Mouse (Mus musculus): ENCODE results near the gene Wipf2.

Wipf2 gene

DNA sequence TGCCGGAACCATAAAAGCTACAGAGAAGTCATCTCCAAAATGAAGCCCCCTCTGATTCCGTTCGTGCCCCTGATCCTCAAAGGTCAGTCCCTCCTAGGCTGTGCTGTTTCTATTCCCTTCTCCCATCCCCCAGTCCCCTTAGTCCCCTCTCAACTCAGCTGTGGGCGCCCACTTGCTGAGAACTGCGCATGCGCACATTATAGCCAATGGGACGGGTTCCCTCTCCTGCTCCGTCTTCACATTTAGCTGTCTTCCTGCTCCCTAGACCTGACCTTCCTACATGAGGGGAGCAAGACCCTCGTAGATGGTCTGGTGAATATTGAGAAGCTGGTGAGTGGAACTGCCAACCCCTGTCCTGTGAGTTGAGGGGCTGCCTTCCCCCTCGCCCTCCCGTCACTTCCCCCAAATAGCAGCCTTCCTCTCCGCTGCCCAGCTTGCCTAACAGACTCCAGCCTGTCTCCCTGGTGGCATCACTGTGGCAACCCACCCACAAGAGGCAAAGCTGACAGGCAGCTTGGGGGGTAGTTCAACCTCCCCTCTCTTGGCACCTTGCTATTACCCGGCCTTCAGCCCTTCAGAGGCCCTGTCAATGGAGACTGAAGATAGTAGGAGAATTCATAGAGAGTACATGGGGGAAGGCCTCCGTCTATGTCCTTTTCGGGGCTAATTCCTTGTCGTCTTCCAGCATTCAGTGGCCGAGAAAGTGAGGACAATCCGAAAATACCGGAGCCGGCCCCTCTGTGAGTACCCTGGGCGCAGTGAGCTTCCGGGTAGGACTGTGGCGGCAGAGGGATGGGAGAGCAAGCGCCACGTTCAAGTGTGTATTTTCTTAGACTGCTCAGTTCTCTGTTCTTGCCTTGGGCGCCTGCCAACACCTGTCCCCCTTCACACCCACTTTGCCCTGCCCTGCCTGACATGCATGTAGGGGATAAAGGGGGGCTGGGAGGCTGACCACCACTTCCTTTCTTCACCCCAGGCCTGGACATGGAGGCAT lies 13.0 kb upstream of the Wipf2 start:
- in situ Hi-C loops (cut with MboI; ENCODE audit: low sequenced_read_pairs): no loop called here

- in situ Hi-C loops (cut with MboI; ENCODE audit: low sequenced_read_pairs): no loop called here
Measured at GRCm38 (mm10) chr11:98854116-98854515, 9.3 kb upstream of the Wipf2 start.

GRCm38 (mm10) chr11:98854659-98855058 lies 8.8 kb upstream of the Wipf2 start:
- in situ Hi-C loops (cut with MboI; ENCODE audit: low sequenced_read_pairs): no loop called here

DNA sequence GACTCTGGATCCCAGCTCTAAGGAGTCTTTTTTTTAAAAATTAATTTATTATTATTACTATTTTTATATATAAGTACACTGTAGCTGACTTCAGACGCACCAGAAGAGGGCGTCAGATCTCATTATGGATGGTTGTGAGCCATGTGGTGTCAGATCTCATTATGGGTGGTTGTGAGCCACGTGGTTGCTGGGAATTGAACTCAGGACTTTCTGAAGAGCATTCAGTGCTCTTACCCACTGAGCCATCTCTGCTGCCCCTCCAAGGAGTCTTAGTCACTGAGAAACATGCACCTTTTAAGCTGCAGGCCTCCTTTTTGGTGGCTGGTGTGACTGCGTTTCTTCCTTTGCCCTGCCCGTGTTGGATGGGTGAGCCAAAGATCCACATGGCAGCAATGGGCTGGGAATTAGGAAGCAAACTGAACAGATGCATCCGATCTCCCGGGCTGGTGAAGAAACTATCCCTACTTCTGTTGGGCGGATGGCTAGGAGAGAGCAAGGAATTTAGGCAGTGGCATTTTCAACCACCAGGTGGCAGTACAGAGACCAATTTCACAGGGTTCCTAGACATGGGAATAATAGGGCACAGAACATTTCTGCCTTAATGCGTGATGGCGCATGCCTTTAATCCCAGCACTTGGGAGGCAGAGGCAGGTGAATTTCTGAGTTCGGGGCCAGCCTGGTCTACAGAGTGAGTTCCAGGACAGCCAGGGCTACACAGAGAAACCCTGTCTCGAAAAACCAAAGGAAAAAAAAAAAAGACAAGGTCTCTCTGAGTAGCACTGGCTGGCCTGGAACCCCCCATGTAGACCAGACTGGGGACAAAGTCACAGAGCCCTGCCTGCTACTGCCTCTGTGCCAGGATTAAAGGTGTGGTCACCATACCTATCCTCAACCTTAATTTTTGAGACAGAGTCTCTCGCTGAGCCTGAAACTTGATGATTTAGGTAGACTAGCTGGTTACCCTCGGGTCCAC lies 4.4 kb upstream of the Wipf2 start:
- in situ Hi-C loops (cut with MboI; ENCODE audit: low sequenced_read_pairs): no loop called here

DNA sequence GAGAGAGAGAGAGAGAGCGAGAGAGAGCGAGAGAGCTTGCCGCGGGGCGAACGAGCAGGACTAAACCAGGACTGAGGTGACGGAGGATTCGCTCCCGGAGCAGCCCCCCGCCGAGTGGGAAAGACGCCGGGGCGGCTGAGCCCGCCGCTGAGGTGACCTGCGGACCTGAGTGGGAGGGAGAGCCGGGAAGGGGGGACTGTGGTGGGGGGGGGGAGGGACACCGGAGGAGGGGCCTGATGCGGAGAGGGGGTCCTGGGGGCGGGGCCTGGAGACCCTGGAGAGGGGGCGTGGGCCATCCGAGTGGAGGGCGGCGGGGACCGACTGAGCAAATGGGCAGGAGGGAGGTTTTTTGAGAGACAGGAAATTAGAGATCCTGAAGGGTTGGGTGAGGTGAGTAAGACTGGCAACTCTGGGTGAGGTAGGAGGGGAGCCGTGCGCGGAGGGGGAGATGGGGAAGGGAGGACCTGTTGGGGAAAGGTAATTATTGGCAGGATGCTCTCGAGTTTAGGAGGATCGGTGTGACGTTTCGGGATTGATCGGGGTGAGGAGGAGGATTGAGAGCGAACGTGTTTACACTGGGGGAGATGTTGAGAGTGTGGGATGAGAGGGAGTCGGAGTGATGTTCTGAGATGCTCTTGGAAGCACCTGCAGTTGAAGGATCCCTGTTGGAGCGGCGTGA lies 452 bp downstream of the Wipf2 start:
- in situ Hi-C loops (cut with MboI; ENCODE audit: low sequenced_read_pairs): no loop called here

- in situ Hi-C loops (cut with MboI; ENCODE audit: low sequenced_read_pairs): no loop called here
Measured at GRCm38 (mm10) chr11:98867293-98867692, 3.9 kb downstream of the Wipf2 start.

- in situ Hi-C loops (cut with MboI; ENCODE audit: low sequenced_read_pairs): no loop called here
Measured at GRCm38 (mm10) chr11:98869906-98870305, 6.5 kb downstream of the Wipf2 start.

DNA sequence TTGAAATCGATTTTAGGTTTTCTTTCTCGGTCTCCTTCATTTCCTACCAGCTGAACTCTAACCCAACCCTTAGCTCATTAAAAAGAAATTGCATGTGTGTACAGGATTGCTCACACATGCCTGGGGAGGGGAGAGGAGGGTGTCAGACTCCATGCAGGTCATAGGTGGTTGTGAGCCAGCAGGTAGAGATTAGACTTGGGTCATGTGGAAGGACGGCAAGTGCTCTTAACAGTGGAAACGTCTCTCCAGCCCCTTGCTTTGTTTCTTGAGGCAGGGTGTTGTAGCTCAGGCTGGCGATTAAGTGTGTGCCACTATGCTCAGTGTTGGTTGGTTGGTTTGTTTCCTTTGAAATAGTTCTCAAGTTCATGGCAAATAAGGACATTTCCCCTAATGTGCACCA lies 7.4 kb downstream of the Wipf2 start:
- in situ Hi-C loops (cut with MboI; ENCODE audit: low sequenced_read_pairs): no loop called here

- in situ Hi-C loops (cut with MboI; ENCODE audit: low sequenced_read_pairs): no loop called here
Measured at GRCm38 (mm10) chr11:98871416-98871815, 8.0 kb downstream of the Wipf2 start.

DNA sequence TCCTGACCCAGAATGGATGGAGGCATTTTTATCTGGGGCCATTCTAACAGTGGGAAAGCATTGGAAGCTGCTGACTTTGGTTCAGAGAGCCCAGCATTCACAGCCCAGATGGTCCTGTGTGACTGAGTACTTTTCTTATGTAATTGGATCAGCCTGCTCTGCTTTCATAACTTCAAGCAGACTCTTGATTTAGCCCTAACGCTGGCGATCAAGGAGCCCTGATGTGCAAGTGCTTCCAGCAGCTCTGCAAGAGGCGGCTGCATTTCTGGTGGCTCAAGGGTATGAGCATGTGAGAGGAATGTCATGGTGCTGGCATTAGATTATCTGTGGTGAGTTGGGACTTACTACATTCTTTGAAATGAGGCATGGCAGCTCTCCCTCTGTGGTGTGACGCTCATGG lies 8.6 kb downstream of the Wipf2 start:
- in situ Hi-C loops (cut with MboI; ENCODE audit: low sequenced_read_pairs): no loop called here

DNA sequence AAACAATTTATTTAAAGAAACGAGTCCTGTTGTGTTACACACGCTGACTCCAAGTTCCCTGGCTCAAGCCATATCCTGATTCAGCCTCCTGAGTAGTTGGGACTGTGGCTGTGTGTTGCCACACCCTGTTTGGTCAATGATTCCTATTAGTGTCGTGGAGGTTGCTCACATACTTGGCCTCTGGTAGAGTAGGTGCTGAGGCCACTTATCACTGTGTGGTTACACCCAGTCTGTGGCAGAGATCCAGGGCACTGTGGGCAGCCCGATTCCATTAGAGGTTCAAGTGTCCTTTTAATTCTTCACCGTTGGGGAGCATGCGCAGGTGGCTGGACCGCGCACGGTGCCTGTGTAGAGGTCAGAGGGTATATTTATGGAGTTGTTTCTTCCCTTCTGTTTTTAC lies 10.5 kb downstream of the Wipf2 start:
- in situ Hi-C loops (cut with MboI; ENCODE audit: low sequenced_read_pairs): no loop called here

GRCm38 (mm10) chr11:98877001-98877400 lies 13.6 kb downstream of the Wipf2 start:
- in situ Hi-C loops (cut with MboI; ENCODE audit: low sequenced_read_pairs): no loop called here

DNA sequence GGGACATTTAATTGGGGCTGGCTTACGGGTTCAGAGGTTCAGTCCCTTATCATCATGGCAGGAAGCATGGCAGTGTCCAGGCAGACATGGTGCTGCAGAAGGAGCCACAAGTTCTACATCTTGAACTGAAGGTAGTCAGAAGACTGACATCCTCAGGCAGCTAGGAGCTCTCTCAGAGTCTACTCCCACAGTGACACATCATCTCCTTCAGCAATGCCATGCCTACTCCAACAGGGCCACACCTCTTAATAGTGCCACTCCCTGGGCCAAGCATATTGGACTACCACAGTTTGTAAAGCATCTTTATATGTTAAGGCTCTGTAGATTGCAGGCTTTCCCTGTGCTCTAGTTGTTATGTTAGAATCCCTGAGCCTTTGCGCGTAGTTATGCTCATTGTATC lies 24.3 kb downstream of the Wipf2 start:
- in situ Hi-C loops (cut with MboI; ENCODE audit: low sequenced_read_pairs): no loop called here

DNA sequence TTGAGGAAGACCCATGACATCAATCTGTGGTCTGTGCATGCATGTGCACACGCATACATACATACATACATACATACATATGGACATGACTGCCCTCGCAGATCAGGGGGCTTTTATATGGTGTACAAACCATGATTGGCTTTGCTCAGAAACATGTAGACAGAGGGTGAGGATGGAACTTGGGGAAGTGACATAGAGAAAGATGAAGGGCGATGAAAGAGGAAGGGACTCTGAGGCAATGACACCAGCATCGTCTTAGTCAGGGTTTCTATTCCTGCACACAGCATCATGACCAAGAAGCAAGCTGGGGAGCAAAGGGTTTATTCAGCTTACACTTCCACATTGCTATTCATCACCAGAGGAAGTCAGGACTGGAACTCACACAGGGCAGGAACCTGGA lies 25.6 kb downstream of the Wipf2 start:
- in situ Hi-C loops (cut with MboI; ENCODE audit: low sequenced_read_pairs): no loop called here

- in situ Hi-C loops (cut with MboI; ENCODE audit: low sequenced_read_pairs): no loop called here
Measured at GRCm38 (mm10) chr11:98889977-98890376, 26.5 kb downstream of the Wipf2 start.

- in situ Hi-C loops (cut with MboI; ENCODE audit: low sequenced_read_pairs): no loop called here
Measured at GRCm38 (mm10) chr11:98892426-98892825, 29.0 kb downstream of the Wipf2 start.

DNA sequence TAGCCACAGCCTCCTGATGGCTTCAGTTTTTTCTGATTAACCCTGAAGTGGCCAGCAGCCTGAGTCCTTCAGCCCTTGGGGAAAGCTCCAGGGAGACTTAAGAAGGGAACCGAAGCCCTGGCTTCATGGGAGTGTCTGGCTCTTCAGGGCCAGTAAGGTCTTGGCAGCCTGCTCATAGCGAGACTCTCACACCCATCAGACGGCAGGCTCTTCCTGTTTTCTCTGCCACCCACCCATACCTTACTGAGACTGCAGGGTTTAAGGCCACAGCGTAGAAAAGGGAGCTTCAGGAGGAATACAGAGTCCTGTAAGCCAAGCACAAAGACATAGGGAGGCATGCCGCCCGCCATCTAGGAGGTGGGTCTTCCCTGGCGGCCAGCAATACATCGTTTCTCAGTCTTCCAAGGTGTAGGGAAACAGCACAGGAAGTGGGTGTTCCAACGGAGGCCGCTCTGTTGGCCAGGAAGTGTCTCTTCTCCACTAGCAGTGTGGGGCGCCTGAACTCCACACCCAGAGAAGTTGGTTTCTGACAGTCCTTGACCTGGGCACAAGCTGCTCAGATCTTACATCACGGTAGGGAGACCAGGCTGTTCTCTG lies 37.2 kb downstream of the Wipf2 start:
- in situ Hi-C loops (cut with MboI; ENCODE audit: low sequenced_read_pairs): no loop called here

DNA sequence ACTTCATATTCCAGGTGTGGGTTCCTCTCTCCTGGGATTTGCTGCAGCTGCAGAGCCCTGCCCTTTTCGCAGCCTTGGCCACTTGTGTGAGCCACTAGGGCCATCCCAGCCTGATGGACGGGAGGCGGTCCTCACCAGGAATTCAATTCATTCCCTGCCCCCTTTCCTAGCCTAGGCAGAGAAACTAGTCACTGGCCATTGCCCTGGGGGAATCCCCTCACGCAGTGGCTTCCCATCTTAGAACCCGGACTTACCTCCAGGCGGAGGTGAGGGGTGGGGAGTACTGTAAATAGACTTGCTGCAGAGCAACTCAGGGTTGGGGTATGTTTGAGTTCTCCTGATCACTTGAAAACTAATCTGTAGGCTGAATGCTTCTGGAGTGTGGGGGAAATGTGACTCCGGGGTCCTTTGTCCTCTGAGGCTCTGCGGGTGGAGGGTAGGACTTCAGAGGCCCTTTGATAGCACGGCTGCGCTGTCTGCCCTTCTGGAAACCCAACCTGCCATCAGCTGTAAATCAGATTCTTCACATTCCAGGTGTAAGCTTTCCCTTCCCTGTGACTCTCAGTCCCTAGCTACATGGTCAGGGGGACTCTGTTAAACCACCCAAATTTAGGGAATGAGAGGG lies 39.3 kb downstream of the Wipf2 start:
- in situ Hi-C loops (cut with MboI; ENCODE audit: low sequenced_read_pairs): no loop called here

DNA sequence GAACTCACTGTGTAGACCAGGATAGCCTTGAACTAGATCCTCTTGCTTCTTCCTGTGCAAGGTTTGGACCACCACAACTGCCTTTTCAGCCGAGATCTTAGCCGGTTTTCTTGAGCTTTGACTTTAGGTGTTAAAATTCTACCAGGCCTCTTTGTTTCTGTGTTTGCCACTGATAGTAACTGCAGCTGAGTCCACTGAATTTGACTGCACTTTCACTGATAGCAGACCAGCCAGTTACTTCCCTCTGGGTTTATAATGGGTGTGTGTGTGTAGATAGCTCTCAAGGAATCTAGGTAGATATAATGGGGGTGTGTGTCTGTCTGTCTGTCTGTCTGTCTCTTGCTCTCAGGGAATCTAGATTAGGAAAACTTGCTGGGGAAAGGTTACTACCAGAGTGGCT lies 41.1 kb downstream of the Wipf2 start:
- in situ Hi-C loops (cut with MboI; ENCODE audit: low sequenced_read_pairs): no loop called here

- in situ Hi-C loops (cut with MboI; ENCODE audit: low sequenced_read_pairs): no loop called here
Measured at GRCm38 (mm10) chr11:98905033-98905432, 41.6 kb downstream of the Wipf2 start.
